Mouse (Mus musculus): ENCODE data around the gene Nrg3. TPM values are rescaled to one million over a fixed set of nuclear protein-coding genes. Genes with fewer than 3 reads are reported as not detected.
"Not testable (repeated sequence)": the region's sequence is repeated elsewhere in the genome, so short reads cannot be mapped to it uniquely, and the experiment has no call there.

Nrg3 gene
- polyA plus RNA-seq, 1 experiment from 2014 or later: not detected

GRCm38 (mm10) chr14:38322841-38323240 is 1150.0 kb downstream of the Nrg3 start:
- H3K27ac ChIP-seq (replicated peaks; ENCODE audit: low read depth, low read length); H3K4me1 ChIP-seq (ENCODE audit: control insufficient read depth, insufficient read depth, low read length); H3K4me2 ChIP-seq (ENCODE audit: low read depth, severe bottlenecking); H3K36me3 ChIP-seq (ENCODE audit: control insufficient read depth, insufficient read depth, low read length); DNase-seq (ENCODE audit: low spot score); H3K27me3 ChIP-seq (ENCODE audit: control insufficient read depth, insufficient read depth, low read length); H3K4me3 ChIP-seq (ENCODE audit: low read depth, low read length); H3K9ac ChIP-seq (ENCODE audit: low read length); ATAC-seq (ENCODE audit: insufficient number of reproducible peaks, low FRiP score, low TSS enrichment, low read depth); H3K9me3 ChIP-seq (ENCODE audit: control insufficient read depth, low read length): not testable (repeated sequence)
- 74% methylated on average over 1 of the region's 1 CpGs for WGBS

- WGBS: 89% methylated on average over 1 of the region's 1 CpGs
- Histone ChIP-seq H3K27me3 (ENCODE audit: control insufficient read depth, insufficient read depth, low read length) (no peaks in the 10 kb centered on the region), H3K9me3 (ENCODE audit: control insufficient read depth, low read length) (peaks cover 4% of the 10 kb centered on the region), H3K4me1 (ENCODE audit: control insufficient read depth, insufficient read depth, low read length) (no peaks in the 10 kb centered on the region), H3K27ac (replicated peaks; ENCODE audit: low read depth, low read length) (no peak overlapping the region), H3K36me3 (ENCODE audit: control insufficient read depth, insufficient read depth, low read length) (no peaks in the 10 kb centered on the region), H3K4me3 (ENCODE audit: low read depth, low read length) (no peak overlapping the region), H3K9ac (ENCODE audit: low read length) (no peak overlapping the region), H3K4me2 (ENCODE audit: low read depth, severe bottlenecking) (no peak overlapping the region)
- ATAC-seq (ENCODE audit: insufficient number of reproducible peaks, low FRiP score, low TSS enrichment, low read depth) (no peak), DNase-seq (ENCODE audit: low spot score) (no peak)
Observed at GRCm38 (mm10) chr14:38320619-38321340, 1152.1 kb downstream of the Nrg3 start.

Small RNA genes lying within 50 kb of the gene (microRNA-seq; reads per million reads assigned to microRNA genes)
- gene Gm27332: not detected
